Mouse (Mus musculus): Measurements from ENCODE around the gene Gm49384. TPM values are rescaled to one million over a fixed set of nuclear protein-coding genes. Genes with fewer than 3 reads are reported as not detected.

Gm49384 gene
- polyA plus RNA-seq, 1 experiment from 2014 or later = 26.8 TPM

DNA sequence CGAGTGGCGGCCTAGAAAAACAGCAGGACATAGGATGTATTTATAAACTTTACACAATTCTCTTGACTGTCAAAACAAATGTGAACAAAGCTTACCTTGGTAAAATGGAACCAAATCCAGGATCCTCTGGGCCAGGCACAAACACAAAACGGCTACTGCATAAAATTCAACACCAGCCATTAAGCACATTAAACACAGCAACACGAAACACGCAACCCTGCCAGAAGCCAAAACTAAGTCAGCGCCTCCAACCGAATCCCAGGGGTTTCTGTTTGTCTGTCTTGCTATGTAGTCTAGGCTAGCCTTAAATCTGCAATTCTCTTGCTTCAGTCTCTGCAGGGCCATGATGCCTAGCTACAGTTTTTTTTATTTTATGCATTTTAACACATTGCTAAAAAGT, 3.9 kb upstream of the Gm49384 start:
- H3K27ac ChIP-seq (ENCODE audit: low read length) = no peak overlapping the region
- no peaks in the 10 kb centered on the region for H3K27me3 ChIP-seq (ENCODE audit: insufficient read depth, low read length)
- no peaks in the 10 kb centered on the region for H3K4me1 ChIP-seq (ENCODE audit: insufficient read depth, low read length)
- peaks cover 34% of the 10 kb centered on the region for H3K36me3 ChIP-seq (ENCODE audit: insufficient read depth, low read length)
- H3K9me3 ChIP-seq (ENCODE audit: low read length) = no peaks in the 10 kb centered on the region
- H3K4me2 ChIP-seq (replicated peaks; ENCODE audit: low read depth, low read length) = no peak overlapping the region
- WGBS = 95% methylated on average over 7 of the region's 7 CpGs
- no peak for ATAC-seq (ENCODE audit: low FRiP score, low TSS enrichment)
- H3K4me3 ChIP-seq (ENCODE audit: low read length) = no peak overlapping the region
- H3K9ac ChIP-seq (replicated peaks; ENCODE audit: low read length) = no peak overlapping the region

DNA sequence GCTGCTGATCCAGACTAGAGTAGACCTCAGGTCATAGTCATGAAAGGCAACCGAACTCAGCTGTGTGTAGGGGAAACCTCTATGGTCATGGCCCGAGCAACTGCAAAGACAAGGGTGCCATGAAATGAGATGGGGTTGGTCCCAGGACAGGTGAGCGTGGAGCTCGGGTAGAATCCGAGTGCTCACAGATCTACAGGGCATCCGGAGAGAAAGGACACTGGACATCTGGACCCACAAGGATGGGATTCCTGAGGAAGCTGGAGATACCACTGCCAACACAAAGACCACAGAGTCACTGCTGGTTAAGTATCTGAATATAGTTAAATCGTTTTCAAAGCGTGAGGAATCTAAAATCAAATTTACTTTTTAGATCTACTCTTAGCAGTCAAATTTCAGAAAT, 3.3 kb upstream of the Gm49384 start:
- no peak for ATAC-seq (ENCODE audit: low FRiP score, low TSS enrichment)
- Histone ChIP-seq H3K27ac (ENCODE audit: low read length) (no peak overlapping the region), H3K36me3 (ENCODE audit: insufficient read depth, low read length) (peaks cover 30% of the 10 kb centered on the region), H3K27me3 (ENCODE audit: insufficient read depth, low read length) (no peaks in the 10 kb centered on the region), H3K4me3 (ENCODE audit: low read length) (no peak overlapping the region), H3K9ac (replicated peaks; ENCODE audit: low read length) (no peak overlapping the region), H3K4me2 (replicated peaks; ENCODE audit: low read depth, low read length) (no peak overlapping the region), H3K4me1 (ENCODE audit: insufficient read depth, low read length) (no peaks in the 10 kb centered on the region), H3K9me3 (ENCODE audit: low read length) (no peaks in the 10 kb centered on the region)
- 94% methylated on average over 8 of the region's 8 CpGs for WGBS

DNA sequence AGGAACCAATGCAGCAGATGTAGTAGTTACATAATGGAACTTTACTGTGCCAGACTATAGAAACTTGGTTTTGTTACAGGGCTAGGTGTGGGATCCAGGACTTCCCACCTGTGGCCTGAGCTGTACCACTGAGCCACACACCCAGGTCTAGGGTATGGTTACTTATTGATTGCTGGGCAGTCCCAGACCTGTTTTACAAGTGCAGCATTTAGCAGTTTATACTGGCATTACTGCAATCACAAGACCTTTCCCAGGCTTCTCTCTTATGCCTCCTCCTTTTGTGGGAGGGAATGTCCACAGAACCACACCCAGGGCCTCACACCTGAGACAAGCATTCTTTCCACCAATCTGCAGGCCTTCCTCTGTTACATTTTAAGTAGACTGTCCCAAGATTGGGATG, 5.1 kb downstream of the Gm49384 start:
- H3K4me1 ChIP-seq (ENCODE audit: insufficient read depth, low read length) = peaks cover 21% of the 10 kb centered on the region
- no peaks in the 10 kb centered on the region for H3K27me3 ChIP-seq (ENCODE audit: insufficient read depth, low read length)
- H3K36me3 ChIP-seq (ENCODE audit: insufficient read depth, low read length) = peaks cover 19% of the 10 kb centered on the region
- no peak overlapping the region for H3K4me3 ChIP-seq (ENCODE audit: low read length)
- no peak overlapping the region; the same call in 1 of the 2 replicates for H3K4me2 ChIP-seq (replicated peaks; ENCODE audit: low read depth, low read length)
- no peak overlapping the region for H3K27ac ChIP-seq (ENCODE audit: low read length)
- ATAC-seq (ENCODE audit: low FRiP score, low TSS enrichment) = no peak
- no peaks in the 10 kb centered on the region for H3K9me3 ChIP-seq (ENCODE audit: low read length)
- no peak overlapping the region for H3K9ac ChIP-seq (replicated peaks; ENCODE audit: low read length)

DNA sequence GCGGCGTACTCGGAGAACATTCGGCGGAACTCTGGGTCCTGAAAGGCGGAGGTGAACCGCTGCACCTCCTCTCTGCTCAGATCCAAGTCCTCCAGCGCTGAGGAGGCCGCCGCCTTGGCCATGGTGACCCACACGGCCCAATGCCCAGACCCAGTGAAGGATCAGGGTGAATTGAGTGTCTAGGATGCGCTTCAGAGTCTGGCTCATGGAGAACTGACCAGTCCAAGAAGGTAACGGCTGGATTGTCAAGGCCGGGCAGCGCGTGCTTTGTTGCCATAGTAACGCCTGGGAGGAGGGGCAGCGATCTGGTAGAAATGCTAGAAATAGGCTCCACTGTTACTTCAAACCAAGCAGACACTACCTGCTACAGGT, 5.9 kb downstream of the Gm49384 start, which contains the start of gene Dnaaf2:
Gene Dnaaf2 (minus strand): TSS at position 266 of the 372 bp plus-strand sequence.
- Histone ChIP-seq H3K27me3 (ENCODE audit: insufficient read depth, low read length) (no peaks in the 10 kb centered on the region), H3K9me3 (ENCODE audit: low read length) (no peaks in the 10 kb centered on the region), H3K4me3 (ENCODE audit: low read length) (peak within 1 kb of the TSS; percentile 95), H3K36me3 (ENCODE audit: insufficient read depth, low read length) (peaks cover 16% of the 10 kb centered on the region), H3K4me2 (replicated peaks; ENCODE audit: low read depth, low read length) (peak within 1 kb of the TSS; percentile 97), H3K27ac (ENCODE audit: low read length) (peak within 1 kb of the TSS; percentile 90), H3K9ac (replicated peaks; ENCODE audit: low read length) (peak within 1 kb of the TSS; percentile 90), H3K4me1 (ENCODE audit: insufficient read depth, low read length) (peaks cover 21% of the 10 kb centered on the region)
- under 1% methylated on average over 18 of the region's 18 CpGs for WGBS
- ATAC-seq (ENCODE audit: low FRiP score, low TSS enrichment) = peak; percentile 75

DNA sequence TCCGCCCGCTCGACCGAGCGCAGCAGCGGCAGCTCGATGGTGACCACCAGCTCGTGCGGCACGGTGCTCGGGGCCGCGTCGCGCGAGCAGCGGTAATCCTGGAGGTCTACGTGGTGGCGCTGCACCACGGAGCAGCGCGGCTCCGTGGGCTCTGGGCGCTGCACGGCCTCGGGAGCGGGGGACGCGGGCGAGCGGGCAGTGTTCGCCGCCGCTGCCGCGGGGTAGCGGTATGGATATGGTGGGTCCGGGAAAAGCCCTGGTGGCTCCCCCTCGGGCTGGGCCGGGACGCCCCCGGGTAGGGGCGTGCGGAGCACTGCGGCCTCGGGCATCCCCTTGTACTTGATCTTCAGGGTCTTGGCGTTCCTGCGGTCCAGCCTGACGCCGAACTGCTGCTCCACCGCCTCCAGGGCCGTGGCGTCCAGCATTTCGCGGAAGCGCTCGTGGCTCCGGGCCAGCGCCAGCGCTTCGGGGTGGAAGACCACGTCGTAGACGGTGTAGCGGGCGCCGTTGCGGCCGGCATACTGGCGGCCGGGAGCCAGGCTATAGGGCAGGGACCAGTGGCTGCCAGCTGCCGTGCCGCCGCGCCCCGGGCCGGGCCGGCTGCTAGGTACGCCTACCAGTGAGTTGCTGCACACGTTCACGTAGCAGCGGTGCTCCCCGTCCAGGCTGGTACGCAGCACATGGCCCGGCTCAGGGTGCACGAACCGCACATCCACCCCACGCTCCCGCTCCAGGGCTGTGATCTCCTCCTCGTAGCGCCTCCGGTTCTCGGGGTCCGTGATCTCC, 6.5 kb downstream of the Gm49384 start:
- WGBS = under 1% methylated on average over 91 of the region's 94 CpGs
- Histone ChIP-seq H3K9ac (replicated peaks; ENCODE audit: low read length) (peak overlapping the region; percentile 90), H3K4me1 (ENCODE audit: insufficient read depth, low read length) (peaks cover 21% of the 10 kb centered on the region), H3K4me2 (replicated peaks; ENCODE audit: low read depth, low read length) (peak overlapping the region; percentile 97), H3K27ac (ENCODE audit: low read length) (peak overlapping the region; percentile 90), H3K27me3 (ENCODE audit: insufficient read depth, low read length) (no peaks in the 10 kb centered on the region), H3K4me3 (ENCODE audit: low read length) (peak overlapping the region; percentile 95), H3K36me3 (ENCODE audit: insufficient read depth, low read length) (peaks cover 16% of the 10 kb centered on the region), H3K9me3 (ENCODE audit: low read length) (no peaks in the 10 kb centered on the region)
- peak; percentile 77 for ATAC-seq (ENCODE audit: low FRiP score, low TSS enrichment)

DNA sequence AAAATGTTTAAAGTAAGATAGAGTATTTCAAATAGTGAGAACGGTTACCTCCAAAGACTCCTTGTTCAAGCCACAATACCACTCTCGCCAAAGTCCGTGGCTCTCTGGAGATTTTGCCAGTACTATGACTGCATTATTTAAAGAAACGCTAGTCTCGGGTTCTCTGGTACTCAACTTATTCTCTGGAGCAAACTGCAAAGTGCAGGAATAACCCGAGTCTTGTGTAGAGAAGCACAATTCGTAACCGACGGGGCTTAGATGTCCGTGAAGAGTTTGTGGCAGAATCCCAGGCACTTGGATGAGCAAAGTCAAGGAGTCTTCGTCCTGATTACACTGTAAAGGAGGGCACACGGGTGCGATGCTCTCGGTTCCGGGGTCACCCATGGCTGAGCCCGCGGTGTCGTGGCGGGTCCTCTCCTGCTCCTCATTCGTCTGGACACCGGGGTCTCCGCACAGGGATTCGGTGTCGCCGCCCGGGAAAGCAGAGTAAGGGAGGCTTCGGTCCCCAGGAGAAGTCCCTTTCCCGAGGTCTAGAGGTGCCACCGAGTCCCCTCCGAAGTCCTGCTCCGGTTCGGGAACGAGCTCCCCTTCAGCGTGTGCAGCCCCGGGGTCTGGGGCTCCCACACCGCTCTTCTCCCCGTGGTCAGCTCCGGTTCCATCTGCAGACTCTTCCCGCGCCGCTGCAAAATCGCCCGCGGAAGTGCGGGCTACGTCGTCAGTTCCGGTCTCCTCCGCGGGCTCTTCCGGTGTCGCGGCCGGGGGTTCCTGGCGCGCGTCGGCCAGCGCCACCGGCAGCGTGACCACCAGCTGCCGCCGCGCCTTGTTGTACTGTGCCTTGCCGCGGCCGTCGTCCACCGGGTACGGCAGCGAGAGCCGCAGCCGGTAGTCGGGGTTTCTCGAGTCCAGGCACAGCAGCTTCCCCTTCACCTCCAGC, 7.4 kb downstream of the Gm49384 start, which contains the start of gene Gm49383:
Gene Gm49383 (minus strand): TSS at position 661 of the 934 bp plus-strand sequence.
- under 1% methylated on average over 75 of the region's 75 CpGs for WGBS

DNA sequence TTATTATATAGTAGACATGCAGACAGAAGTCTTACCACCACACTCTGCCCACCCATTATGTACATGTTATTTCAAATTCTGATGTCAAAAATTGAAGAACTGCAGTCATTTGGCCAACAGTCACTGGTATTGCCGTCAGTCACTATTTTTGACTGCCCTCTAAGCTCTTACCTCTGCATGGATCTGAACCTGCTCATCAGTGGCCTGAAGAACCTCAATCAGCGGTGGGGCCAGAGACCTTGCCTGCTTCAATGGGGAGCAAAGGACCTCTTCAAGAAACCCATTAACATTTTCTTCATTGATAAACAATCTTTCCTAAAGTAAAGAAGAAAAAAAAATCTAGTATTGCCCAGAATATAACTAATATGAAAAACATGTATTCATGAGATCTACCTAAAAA, 11.4 kb downstream of the Gm49384 start:
- no peaks in the 10 kb centered on the region for H3K9me3 ChIP-seq (ENCODE audit: low read length)
- WGBS = 92% methylated on average over 2 of the region's 2 CpGs
- no peak for ATAC-seq (ENCODE audit: low FRiP score, low TSS enrichment)

More for the DNA sequence above, 7.4 kb downstream of the Gm49384 start, which contains the start of gene Gm49383:
- Histone ChIP-seq H3K27me3 (ENCODE audit: insufficient read depth, low read length) (no peaks in the 10 kb centered on the region), H3K27ac (ENCODE audit: low read length) (peak within 1 kb of the TSS; percentile 90), H3K4me2 (replicated peaks; ENCODE audit: low read depth, low read length) (peak within 1 kb of the TSS; percentile 97), H3K9ac (replicated peaks; ENCODE audit: low read length) (peak within 1 kb of the TSS; percentile 90), H3K4me3 (ENCODE audit: low read length) (peak within 1 kb of the TSS; percentile 95), H3K36me3 (ENCODE audit: insufficient read depth, low read length) (peaks cover 12% of the 10 kb centered on the region; the same call in 1 of the 2 replicates), H3K4me1 (ENCODE audit: insufficient read depth, low read length) (peaks cover 21% of the 10 kb centered on the region), H3K9me3 (ENCODE audit: low read length) (no peaks in the 10 kb centered on the region)
- peak; percentile 76 for ATAC-seq (ENCODE audit: low FRiP score, low TSS enrichment)

DNA sequence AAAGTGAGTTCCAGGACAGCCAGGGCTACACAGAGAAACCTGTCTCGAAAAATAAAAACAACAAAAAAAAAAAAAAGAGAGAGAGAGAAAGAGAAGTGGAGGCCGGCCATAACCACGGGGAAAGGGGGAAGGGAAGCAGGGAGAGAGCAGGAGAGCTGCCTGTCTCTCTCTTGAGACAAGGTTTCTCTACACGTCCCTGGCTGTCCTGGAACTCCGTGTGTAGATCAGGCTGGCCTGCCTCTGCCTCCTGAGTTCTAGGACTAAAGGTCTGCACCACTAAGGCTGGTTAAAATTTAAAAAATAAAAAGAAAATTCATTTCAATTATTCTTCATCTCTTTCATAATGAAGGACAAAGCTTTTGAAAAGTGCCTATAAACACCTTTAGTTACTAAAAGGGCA, 12.7 kb downstream of the Gm49384 start:
- Histone ChIP-seq H3K9me3 (ENCODE audit: low read length) (no peaks in the 10 kb centered on the region), H3K4me3 (ENCODE audit: low read length) (no peak overlapping the region), H3K27ac (ENCODE audit: low read length) (no peak overlapping the region), H3K36me3 (ENCODE audit: insufficient read depth, low read length) (peaks cover 24% of the 10 kb centered on the region), H3K9ac (replicated peaks; ENCODE audit: low read length) (no peak overlapping the region), H3K27me3 (ENCODE audit: insufficient read depth, low read length) (no peaks in the 10 kb centered on the region), H3K4me1 (ENCODE audit: insufficient read depth, low read length) (peaks cover 18% of the 10 kb centered on the region), H3K4me2 (replicated peaks; ENCODE audit: low read depth, low read length) (no peak overlapping the region)
- ATAC-seq (ENCODE audit: low FRiP score, low TSS enrichment) = no peak
- 89% methylated on average over 5 of the region's 5 CpGs for WGBS

More for the DNA sequence above, 11.4 kb downstream of the Gm49384 start:
- peaks cover 24% of the 10 kb centered on the region for H3K36me3 ChIP-seq (ENCODE audit: insufficient read depth, low read length)
- no peaks in the 10 kb centered on the region for H3K27me3 ChIP-seq (ENCODE audit: insufficient read depth, low read length)
- peaks cover 9% of the 10 kb centered on the region for H3K4me1 ChIP-seq (ENCODE audit: insufficient read depth, low read length)
- H3K27ac ChIP-seq (ENCODE audit: low read length) = no peak overlapping the region
- H3K4me3 ChIP-seq (ENCODE audit: low read length) = no peak overlapping the region
- no peak overlapping the region for H3K4me2 ChIP-seq (replicated peaks; ENCODE audit: low read depth, low read length)
- no peak overlapping the region for H3K9ac ChIP-seq (replicated peaks; ENCODE audit: low read length)

DNA sequence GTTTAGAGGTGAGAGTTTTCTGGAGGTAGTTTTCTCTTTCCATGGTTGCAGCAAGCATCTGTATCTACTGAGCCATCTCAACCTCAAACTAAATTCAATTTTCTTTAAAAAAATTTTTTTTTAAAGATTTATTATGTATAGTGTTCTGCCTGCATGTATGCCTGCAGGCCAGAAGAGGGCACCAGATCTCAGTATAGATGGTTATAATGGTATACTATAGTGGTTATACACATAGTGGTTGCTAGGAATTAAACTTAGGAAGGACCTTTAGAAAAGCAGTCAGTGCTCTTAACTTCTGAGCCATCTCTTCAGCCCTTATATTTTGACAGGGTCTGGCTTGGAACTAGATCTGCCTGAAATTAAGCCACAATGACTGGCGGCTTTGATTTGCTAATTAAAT, 13.5 kb downstream of the Gm49384 start:
- Histone ChIP-seq H3K4me2 (replicated peaks; ENCODE audit: low read depth, low read length) (no peak overlapping the region), H3K27ac (ENCODE audit: low read length) (no peak overlapping the region), H3K36me3 (ENCODE audit: insufficient read depth, low read length) (peaks cover 24% of the 10 kb centered on the region), H3K4me3 (ENCODE audit: low read length) (no peak overlapping the region), H3K9me3 (ENCODE audit: low read length) (no peaks in the 10 kb centered on the region), H3K9ac (replicated peaks; ENCODE audit: low read length) (no peak overlapping the region), H3K27me3 (ENCODE audit: insufficient read depth, low read length) (no peaks in the 10 kb centered on the region), H3K4me1 (ENCODE audit: insufficient read depth, low read length) (peaks cover 15% of the 10 kb centered on the region)
- ATAC-seq (ENCODE audit: low FRiP score, low TSS enrichment) = no peak
- 88% methylated on average over 1 of the region's 1 CpGs for WGBS

Measured in kidney, embryonic 16.5 days (tissue).